Mouse (Mus musculus) thymus, adult 2 months (tissue): ENCODE measurements at regions not wholly inside any gene's neighbourhood (a gene's known extent, or its start where the extent isn't known, plus 50 kb on each side); places are given as distances from the start of the nearest gene placed in this dataset.

Source experiments
- CTCF ChIP-seq: fragments of 200-500 bp; IDR thresholded peaks from 2 replicates; pipeline ENCODE4 v1.5.1; 2012; ENCODE audit warnings: mild to moderate bottlenecking, control low read depth, low read length, moderate library complexity, borderline replicate concordance; ENCODE audit not compliant: control insufficient read depth, poor library complexity, insufficient read depth; ENCODE audit errors: extremely low read depth
- POLR2A ChIP-seq: fragments of 200-500 bp; IDR thresholded peaks from 2 replicates; pipeline ENCODE4 v1.6.1; 2012; ENCODE audit warnings: mild to moderate bottlenecking, low read length, control low read depth, moderate library complexity; ENCODE audit not compliant: control insufficient read depth, poor library complexity, insufficient read depth; ENCODE audit errors: extremely low read depth

DNA sequence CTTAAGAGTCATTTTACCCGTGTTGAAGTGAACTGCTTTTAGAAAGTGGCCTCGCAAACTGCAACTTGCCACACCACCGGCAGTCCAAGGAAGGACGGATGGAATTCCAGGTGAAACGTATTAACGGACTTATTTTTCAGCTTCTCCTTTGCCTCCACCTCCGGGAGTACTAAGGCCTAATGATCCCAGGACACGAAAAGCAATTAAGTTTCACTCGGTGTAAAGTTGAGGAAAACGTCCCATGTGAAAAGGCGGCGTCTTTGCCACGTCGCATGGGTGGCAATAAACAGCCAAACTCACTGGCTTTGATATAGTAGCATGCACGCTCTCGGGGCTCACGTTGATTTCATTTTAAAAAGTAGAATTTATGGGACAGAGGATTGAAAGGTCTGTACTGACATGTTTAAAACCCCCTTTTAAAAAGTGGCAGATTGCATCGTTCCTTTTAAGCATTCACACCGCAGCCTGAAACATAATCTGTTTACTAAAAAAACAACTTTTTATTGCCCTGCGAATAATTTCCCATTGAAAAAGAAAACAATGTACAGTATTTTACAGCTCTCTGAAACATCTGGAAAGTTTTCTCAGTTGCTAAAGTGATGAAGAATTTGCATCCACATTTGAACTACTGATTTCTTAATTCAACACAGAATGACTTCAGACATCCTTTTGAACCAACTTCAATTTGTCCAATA is 385.4 kb upstream of the Npvf start:
- TF ChIP-seq CTCF (no peak), POLR2A (no peak)
